Mouse (Mus musculus) CH12.LX (cell line): ENCODE results near the gene Fer. TPM values are rescaled to one million over a fixed set of nuclear protein-coding genes. Genes with fewer than 3 reads are reported as not detected.

Experiments
- DNase-seq: peaks from one replicate; pipeline ENCODE4 v3.0.0-alpha.2; 2013; ENCODE audit errors: extremely low read depth
- H3K27ac ChIP-seq: 2 replicates; pipeline ENCODE4 v1.5.1; 2012; ENCODE audit warnings: low read depth, mild to moderate bottlenecking, control low read depth, moderate library complexity; ENCODE audit not compliant: insufficient read depth
- H3K27me3 ChIP-seq: replicated peaks from 2 replicates; pipeline ENCODE3; 2012; ENCODE audit warnings: inconsistent platforms
- H3K36me3 ChIP-seq, 2 experiments: replicated peaks in 1 of 2; 2 replicates each; pipeline versions ENCODE3 to v1.6.1; 2012; ENCODE audit warnings: inconsistent platforms in 1 of 2, low read length in 1 of 2, mild to moderate bottlenecking in 1 of 2, mixed read lengths in 1 of 2, moderate library complexity in 1 of 2; ENCODE audit not compliant: control insufficient read depth in 1 of 2, insufficient read depth in 1 of 2
- H3K4me1 ChIP-seq, 2 experiments: 2 replicates each; pipeline ENCODE4 v1.6.1; 2012; ENCODE audit warnings: inconsistent platforms in 1 of 2, moderate library complexity in 1 of 2; ENCODE audit not compliant: insufficient read depth in 2 of 2, control insufficient read depth in 1 of 2
- H3K4me2 ChIP-seq: 2 replicates; pipeline ENCODE4 v1.6.1; 2012; ENCODE audit warnings: low read depth, mild to moderate bottlenecking, control low read depth; ENCODE audit not compliant: poor library complexity, insufficient read depth, severe bottlenecking
- H3K4me3 ChIP-seq, 3 experiments: fragments of 150-350 bp in 1 of 3; sonication (generic) in 1 of 3; replicated peaks in 1 of 3; 2 replicates each; pipeline versions ENCODE3 to v1.5.1; 2011 to 2012; ENCODE audit warnings: low read depth in 2 of 3, low read length in 2 of 3, mild to moderate bottlenecking in 2 of 3, moderate library complexity in 2 of 3, control low read depth in 1 of 3, improper control_type of control experiment in 1 of 3, inconsistent platforms in 1 of 3, mixed read lengths in 1 of 3; ENCODE audit not compliant: poor library complexity in 1 of 3
- H3K79me2 ChIP-seq: replicated peaks from 2 replicates; pipeline ENCODE4 v1.6.1; 2012; ENCODE audit warnings: mild to moderate bottlenecking, moderate library complexity; ENCODE audit not compliant: control insufficient read depth, poor library complexity, insufficient read depth, severe bottlenecking; ENCODE audit errors: extremely low read depth
- H3K9ac ChIP-seq: 2 replicates; pipeline ENCODE4 v1.6.1; 2012; ENCODE audit warnings: low read depth, mild to moderate bottlenecking, control low read depth, moderate library complexity; ENCODE audit not compliant: insufficient read depth
- H3K9me3 ChIP-seq: replicated peaks from 2 replicates; pipeline ENCODE3; 2012; ENCODE audit warnings: low read length, inconsistent platforms, mixed read lengths
- CHD1 ChIP-seq: IDR thresholded peaks from 2 replicates; pipeline ENCODE4 v1.6.1; 2012; ENCODE audit warnings: low read depth, low read length, improper control_type of control experiment, inconsistent platforms
- CTCF ChIP-seq, 2 experiments: IDR thresholded peaks in 1 of 2; conservative IDR thresholded peaks in 1 of 2; 2 replicates each; pipeline ENCODE4 v1.5.1; 2011 to 2012; ENCODE audit warnings: low read depth in 2 of 2, low read length in 2 of 2, improper control_type of control experiment in 1 of 2, inconsistent platforms in 1 of 2, mild to moderate bottlenecking in 1 of 2, moderate library complexity in 1 of 2
- GABPA ChIP-seq: IDR thresholded peaks from 2 replicates; pipeline ENCODE4 v1.6.1; 2012; ENCODE audit warnings: low read depth, low read length, improper control_type of control experiment, inconsistent platforms; ENCODE audit not compliant: insufficient replicate concordance
- HCFC1 ChIP-seq: IDR thresholded peaks from 2 replicates; pipeline ENCODE4 v1.6.1; 2012; ENCODE audit warnings: low read depth, mild to moderate bottlenecking, inconsistent platforms, low read length, improper control_type of control experiment
- IRF4 ChIP-seq: IDR thresholded peaks from 2 replicates; pipeline ENCODE4 v1.6.1; 2014; ENCODE audit warnings: low read depth, mild to moderate bottlenecking, inconsistent platforms, low read length, improper control_type of control experiment
- JUN ChIP-seq: IDR thresholded peaks from 2 replicates; pipeline ENCODE4 v1.6.1; 2011; ENCODE audit warnings: low read depth, mild to moderate bottlenecking, low read length, improper control_type of control experiment, moderate library complexity; ENCODE audit not compliant: insufficient read depth
- KAT2A ChIP-seq: IDR thresholded peaks from 2 replicates; pipeline ENCODE4 v1.6.1; 2012; ENCODE audit warnings: low read length, improper control_type of control experiment, inconsistent platforms; ENCODE audit not compliant: insufficient replicate concordance
- MAZ ChIP-seq: IDR thresholded peaks from 2 replicates; pipeline ENCODE4 v1.6.1; 2012; ENCODE audit warnings: low read depth, mild to moderate bottlenecking, inconsistent platforms, low read length, improper control_type of control experiment, moderate library complexity
- MEF2A ChIP-seq: IDR thresholded peaks from 2 replicates; pipeline ENCODE4 v1.6.1; 2014; ENCODE audit warnings: low read depth, mild to moderate bottlenecking, inconsistent platforms, low read length, improper control_type of control experiment, borderline replicate concordance
- MXI1 ChIP-seq: IDR thresholded peaks from 2 replicates; pipeline ENCODE4 v1.6.1; 2011; ENCODE audit warnings: mild to moderate bottlenecking, low read depth, low read length, improper control_type of control experiment
- MYC ChIP-seq: IDR thresholded peaks from 2 replicates; pipeline ENCODE4 v1.6.1; 2011; ENCODE audit warnings: low read depth, mild to moderate bottlenecking, improper control_type of control experiment, low read length
- NELFE ChIP-seq: IDR thresholded peaks from 2 replicates; pipeline ENCODE4 v1.6.1; 2011; ENCODE audit warnings: low read depth, low read length, improper control_type of control experiment
- POLR2A ChIP-seq: IDR thresholded peaks from 2 replicates; pipeline ENCODE4 v1.6.1; 2011; ENCODE audit warnings: low read depth, mild to moderate bottlenecking, improper control_type of control experiment, low read length
- POLR2AphosphoS2 ChIP-seq: IDR thresholded peaks from 2 replicates; pipeline ENCODE4 v1.6.1; 2011; ENCODE audit warnings: low read depth, low read length, improper control_type of control experiment
- RAD21 ChIP-seq: IDR thresholded peaks from 2 replicates; pipeline ENCODE4 v1.6.1; 2011; ENCODE audit warnings: low read depth, mild to moderate bottlenecking, low read length, improper control_type of control experiment, moderate library complexity
- RCOR1 ChIP-seq: conservative IDR thresholded peaks from 2 replicates; pipeline ENCODE4 v1.6.1; 2012; ENCODE audit warnings: low read depth, mild to moderate bottlenecking, inconsistent platforms, low read length, improper control_type of control experiment
- SMC3 ChIP-seq: IDR thresholded peaks from 2 replicates; pipeline ENCODE4 v1.6.1; 2011; ENCODE audit warnings: low read depth, low read length, improper control_type of control experiment
- UBTF ChIP-seq: IDR thresholded peaks from 2 replicates; pipeline ENCODE4 v1.6.1; 2012; ENCODE audit warnings: low read depth, mild to moderate bottlenecking, inconsistent platforms, low read length, improper control_type of control experiment, moderate library complexity
- USF1 ChIP-seq: IDR thresholded peaks from 2 replicates; pipeline ENCODE4 v1.6.1; 2014; ENCODE audit warnings: low read depth, mild to moderate bottlenecking, inconsistent platforms, low read length, improper control_type of control experiment
- USF2 ChIP-seq: conservative IDR thresholded peaks from 2 replicates; pipeline ENCODE4 v1.6.1; 2011; ENCODE audit warnings: low read depth, low read length, improper control_type of control experiment
- ZC3H11A ChIP-seq: IDR thresholded peaks from 2 replicates; pipeline ENCODE4 v1.6.1; 2012; ENCODE audit warnings: low read depth, mild to moderate bottlenecking, inconsistent platforms, low read length, improper control_type of control experiment
- ZKSCAN1 ChIP-seq: IDR thresholded peaks from 2 replicates; pipeline ENCODE4 v1.6.1; 2012; ENCODE audit warnings: low read depth, inconsistent platforms, low read length, improper control_type of control experiment, borderline replicate concordance
- ZMIZ1 ChIP-seq: IDR thresholded peaks from 2 replicates; pipeline ENCODE4 v1.6.1; 2012; ENCODE audit warnings: low read depth, mild to moderate bottlenecking, inconsistent platforms, low read length, improper control_type of control experiment
- ZNF384 ChIP-seq: IDR thresholded peaks from 2 replicates; pipeline ENCODE4 v1.6.1; 2012; ENCODE audit warnings: low read depth, low read length, improper control_type of control experiment, inconsistent platforms
- dilution Hi-C: fragments of 300-500 bp; cut with MboI; formaldehyde crosslinking; loops from 2 replicates; pipeline ENCODE4 v1.14.3; 2020; ENCODE audit warnings: low sequenced_read_pairs; ENCODE audit not compliant: extremely low pct_unique_long_range_greater_than_20kb, extremely low pct_ligation_motif_present
- in situ Hi-C: fragments of 300-500 bp; cut with MboI; formaldehyde crosslinking; loops from 3 replicates; pipeline ENCODE4 v1.14.3; 2019; ENCODE audit warnings: low sequenced_read_pairs, low pct_ligation_motif_present, low pct_unique_long_range_greater_than_20kb, mixed read lengths
- polyA plus RNA-seq: library from polyadenylated mRNA; unstranded; fragments of >175 nt; gene quantifications from 2 replicates; pipeline ENCODE4 v1.2.1, GENCODE M21; 2012; ENCODE audit warnings: low read depth; ENCODE audit not compliant: insufficient read length
- total RNA-seq, 2 experiments: library from RNA; depleted of rRNA; stranded (reverse); fragments of 300-350 nt in 1 of 2; fragments of >200 nt in 1 of 2; gene quantifications; 2 replicates each; pipeline ENCODE4 v1.2.3; 2012 to 2014

Gene Fer
- total and polyA plus RNA-seq, 3 experiments, result 4.3 to 4.9 (median 4.5) TPM

- Histone ChIP-seq H3K36me3 (no peaks in the 10 kb centered on the region), H3K9ac (no peak overlapping the region), H3K4me3 (no peak overlapping the region), H3K27me3 (no peaks in the 10 kb centered on the region), H3K79me2 (no peaks in the 10 kb centered on the region), H3K9me3 (no peaks in the 10 kb centered on the region), H3K4me2 (no peak overlapping the region), H3K27ac (no peak overlapping the region), H3K4me1 (no peaks in the 10 kb centered on the region)
- in situ Hi-C loops, result no loop called here
- TF ChIP-seq UBTF (no peak), ZMIZ1 (no peak), GABPA (no peak), CTCF (conservative IDR thresholded peaks at IDR 0.05 in 1 of 2, IDR thresholded peaks at IDR 0.05 in 1 of 2; ENCODE audit: low read depth in 2 of 2, low read length in 2 of 2) (no peak), SMC3 (no peak), ZC3H11A (no peak), MYC (no peak), CHD1 (no peak), USF1 (no peak), POLR2AphosphoS2 (no peak), HCFC1 (no peak)
- dilution Hi-C loops, result no loop called here
- no peak for DNase-seq
Observed at GRCm38 (mm10) chr17:64099395-64100171, 236.7 kb downstream of the Fer start.

- H3K9ac ChIP-seq, result no peak overlapping the region
- no peaks in the 10 kb centered on the region for H3K9me3 ChIP-seq
- no peak overlapping the region for H3K27ac ChIP-seq
- no peak overlapping the region for H3K4me2 ChIP-seq
- H3K36me3 ChIP-seq, result no peaks in the 10 kb centered on the region
- in situ Hi-C loops, result no loop called here
- no peak for DNase-seq
- H3K4me3 ChIP-seq, result no peak overlapping the region
- dilution Hi-C loops, result no loop called here
- H3K27me3 ChIP-seq, result no peaks in the 10 kb centered on the region
- H3K79me2 ChIP-seq, result no peaks in the 10 kb centered on the region
- no peaks in the 10 kb centered on the region for H3K4me1 ChIP-seq
- TF ChIP-seq MEF2A, result no peak
- no peak for TF ChIP-seq MAZ
- TF ChIP-seq KAT2A, result no peak
- TF ChIP-seq IRF4, result no peak
- TF ChIP-seq UBTF, result no peak
- TF ChIP-seq CTCF (conservative IDR thresholded peaks at IDR 0.05 in 1 of 2, IDR thresholded peaks at IDR 0.05 in 1 of 2; ENCODE audit: low read depth in 2 of 2, low read length in 2 of 2), result no peak
- no peak for TF ChIP-seq NELFE
- TF ChIP-seq HCFC1, result no peak
- TF ChIP-seq JUN, result no peak
- TF ChIP-seq POLR2A, result no peak
- TF ChIP-seq ZC3H11A, result no peak
- TF ChIP-seq MXI1, result no peak
- TF ChIP-seq ZNF384, result no peak
- TF ChIP-seq RAD21, result no peak
- TF ChIP-seq ZKSCAN1, result no peak
- no peak for TF ChIP-seq USF2
- TF ChIP-seq RCOR1, result no peak
Observed at GRCm38 (mm10) chr17:64100172-64100510, 237.3 kb downstream of the Fer start.
